Mouse (Mus musculus) olfactory bulb, adult 2 months (tissue): ENCODE measurements around the gene Foxo6.

Experiments used
- CTCF ChIP-seq: fragments of 200-500 bp; IDR thresholded peaks from 2 replicates; pipeline ENCODE4 v1.5.1; 2012; ENCODE audit warnings: low read depth, mild to moderate bottlenecking, low read length, moderate library complexity; ENCODE audit not compliant: insufficient read depth
- POLR2A ChIP-seq: fragments of 200-500 bp; IDR thresholded peaks from 2 replicates; pipeline ENCODE4 v1.6.1; 2012; ENCODE audit warnings: mild to moderate bottlenecking, low read depth, low read length, moderate library complexity; ENCODE audit not compliant: insufficient read depth

DNA sequence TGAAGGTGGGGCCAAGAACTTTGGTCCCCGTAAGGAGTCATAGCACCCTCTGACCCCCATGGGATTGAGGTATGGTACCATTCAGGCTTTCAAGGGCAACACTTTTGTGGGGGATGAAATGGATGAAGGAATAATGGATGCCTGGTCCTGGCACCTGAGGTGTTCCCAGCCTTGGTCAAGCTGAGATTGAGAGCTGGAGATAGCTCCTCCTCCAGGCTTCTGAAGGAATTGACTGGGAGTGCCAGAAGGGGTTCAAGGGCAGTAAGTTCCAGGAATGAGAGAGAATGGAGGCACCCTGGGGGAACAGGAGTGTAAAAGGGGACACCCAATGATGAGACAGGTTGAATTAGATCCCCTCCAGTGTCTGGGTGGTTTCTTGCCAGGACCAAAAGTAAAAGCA, 3.0 kb downstream of the Foxo6 start:
- no peak for TF ChIP-seq CTCF
- TF ChIP-seq POLR2A, result no peak
